Mouse (Mus musculus): ENCODE data around the gene Slc22a6. TPM values are rescaled to one million over a fixed set of nuclear protein-coding genes. Genes with fewer than 3 reads are reported as not detected.

The Slc22a6 gene
- total RNA-seq, 1 experiment: not detected

DNA sequence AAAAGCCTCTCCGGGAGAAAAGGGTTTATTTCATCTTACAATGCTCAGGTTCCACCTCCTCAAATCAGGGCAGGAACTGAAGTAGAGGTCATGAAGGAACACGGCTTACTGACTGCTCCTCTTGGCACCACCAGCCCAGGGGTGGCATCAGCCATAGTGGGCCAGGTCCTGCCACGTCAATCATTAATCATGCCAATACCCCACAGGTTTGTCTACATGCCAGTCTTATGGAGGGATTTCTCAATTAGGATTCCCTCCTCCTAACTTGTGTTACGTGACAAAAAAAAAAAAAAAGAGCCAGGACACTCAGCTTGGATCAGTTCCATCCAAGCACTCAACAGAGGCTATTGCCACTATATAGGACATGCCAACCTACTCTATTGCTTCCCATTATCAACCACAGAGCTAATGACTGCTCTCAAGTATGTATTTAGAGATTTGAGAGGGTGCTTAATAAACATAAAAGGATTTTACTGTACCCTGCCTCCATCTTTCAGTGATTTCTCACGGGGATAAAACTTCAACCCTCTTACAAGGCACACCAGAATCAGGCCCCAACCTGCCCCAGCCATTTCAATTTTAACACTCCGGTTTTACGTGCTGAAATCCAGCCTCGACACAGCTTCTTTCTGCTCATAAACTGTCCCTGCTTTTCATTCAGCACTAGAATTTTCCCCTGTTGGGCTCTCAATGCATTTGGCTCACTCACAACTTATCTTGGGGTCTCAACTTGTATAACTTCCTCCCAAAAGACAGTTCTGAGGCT, 6.3 kb upstream of the Slc22a6 start:
- H3K4me1 ChIP-seq (ENCODE audit: control insufficient read depth in 2 of 2, insufficient read depth in 2 of 2, low read length in 2 of 2, poor library complexity in 1 of 2): no peaks in the 10 kb centered on the region
- no peak overlapping the region for H3K9ac ChIP-seq (ENCODE audit: insufficient read depth, low read depth, low read length, poor library complexity, severe bottlenecking)
- no peak overlapping the region for H3K4me3 ChIP-seq (ENCODE audit: insufficient read depth in 1 of 2, low read depth in 1 of 2, low read length in 2 of 2, poor library complexity in 1 of 2, severe bottlenecking in 1 of 2)
- no peak for DNase-seq (ENCODE audit: low read depth, low spot score)
- no peaks in the 10 kb centered on the region for H3K9me3 ChIP-seq (ENCODE audit: control insufficient read depth, insufficient read depth, low read depth, low read length)
- in situ Hi-C loops (cut with MboI; ENCODE audit: low sequenced_read_pairs in 2 of 2, unreplicated experiment in 2 of 2): no loop called here
- H3K27ac ChIP-seq (ENCODE audit: insufficient read depth, low read depth, low read length, poor library complexity, severe bottlenecking): no peak overlapping the region
- no peak for TF ChIP-seq ZC3H11A (IDR thresholded peaks at IDR 0.05; ENCODE audit: borderline replicate concordance, low read depth, low read length)
- no peak for TF ChIP-seq MAFK (IDR thresholded peaks at IDR 0.05; ENCODE audit: insufficient read depth, low read depth, low read length)
- TF ChIP-seq CHD2 (IDR thresholded peaks at IDR 0.05; ENCODE audit: low read depth, low read length): no peak
- TF ChIP-seq HCFC1 (IDR thresholded peaks at IDR 0.05; ENCODE audit: borderline replicate concordance, insufficient read depth, low read length): no peak
- TF ChIP-seq ZNF384 (IDR thresholded peaks at IDR 0.05; ENCODE audit: low read depth, low read length): no peak
- no peaks in the 10 kb centered on the region for H3K36me3 ChIP-seq (ENCODE audit: control insufficient read depth, insufficient read depth, low read length, poor library complexity, severe bottlenecking)

DNA sequence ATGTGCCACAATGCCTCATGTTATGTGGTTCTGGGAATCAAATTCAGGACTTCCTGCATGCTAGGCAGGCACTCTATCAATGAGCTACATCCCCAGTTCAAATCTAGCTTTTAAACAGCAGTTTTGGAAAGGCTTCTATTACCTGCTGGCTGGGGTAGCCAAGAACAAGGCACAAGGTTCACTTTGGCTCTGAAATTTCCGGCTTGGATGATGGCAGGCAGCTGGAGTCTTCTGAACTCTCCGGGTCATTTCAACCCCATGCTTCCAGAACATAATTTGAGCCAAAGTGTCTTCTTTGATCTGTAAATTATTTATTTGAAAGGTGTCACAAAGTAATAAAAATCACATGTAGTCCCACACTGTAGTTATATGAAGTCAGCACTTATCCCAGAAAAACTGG, 4.7 kb upstream of the Slc22a6 start:
- in situ Hi-C loops (cut with MboI; ENCODE audit: low sequenced_read_pairs in 2 of 2, unreplicated experiment in 2 of 2): no loop called here
- no peaks in the 10 kb centered on the region for H3K9me3 ChIP-seq (ENCODE audit: control insufficient read depth, insufficient read depth, low read depth, low read length)
- H3K27ac ChIP-seq (ENCODE audit: insufficient read depth, low read depth, low read length, poor library complexity, severe bottlenecking): no peak overlapping the region
- TF ChIP-seq MAFK (IDR thresholded peaks at IDR 0.05; ENCODE audit: insufficient read depth, low read depth, low read length) (no peak), ZC3H11A (IDR thresholded peaks at IDR 0.05; ENCODE audit: borderline replicate concordance, low read depth, low read length) (no peak), CHD2 (IDR thresholded peaks at IDR 0.05; ENCODE audit: low read depth, low read length) (no peak), HCFC1 (IDR thresholded peaks at IDR 0.05; ENCODE audit: borderline replicate concordance, insufficient read depth, low read length) (no peak), ZNF384 (IDR thresholded peaks at IDR 0.05; ENCODE audit: low read depth, low read length) (no peak)
- H3K36me3 ChIP-seq (ENCODE audit: control insufficient read depth, insufficient read depth, low read length, poor library complexity, severe bottlenecking): no peaks in the 10 kb centered on the region
- no peak overlapping the region for H3K4me3 ChIP-seq (ENCODE audit: insufficient read depth in 1 of 2, low read depth in 1 of 2, low read length in 2 of 2, poor library complexity in 1 of 2, severe bottlenecking in 1 of 2)
- H3K9ac ChIP-seq (ENCODE audit: insufficient read depth, low read depth, low read length, poor library complexity, severe bottlenecking): no peak overlapping the region
- DNase-seq (ENCODE audit: low read depth, low spot score): no peak
- H3K4me1 ChIP-seq (ENCODE audit: control insufficient read depth in 2 of 2, insufficient read depth in 2 of 2, low read length in 2 of 2, poor library complexity in 1 of 2): no peaks in the 10 kb centered on the region

DNA sequence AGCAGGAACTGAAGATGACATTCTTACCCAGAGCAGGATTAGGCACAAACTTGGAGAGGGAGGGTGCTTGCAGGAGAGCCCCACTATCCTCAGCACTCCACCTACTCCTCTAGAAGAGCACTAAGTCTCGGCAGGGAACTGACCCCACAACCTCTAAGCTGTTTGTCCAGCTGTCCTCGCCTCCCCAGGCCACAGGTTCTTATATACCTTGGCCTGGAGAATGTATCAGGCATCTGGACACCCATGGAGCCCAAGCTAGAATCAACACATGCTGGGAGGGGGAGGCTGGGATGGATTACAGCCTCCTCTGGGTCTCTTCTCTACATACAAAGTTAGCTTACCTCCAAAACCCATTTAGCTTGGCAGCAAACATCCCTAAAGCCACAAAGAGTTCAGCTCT, 3.5 kb upstream of the Slc22a6 start:
- H3K9ac ChIP-seq (ENCODE audit: insufficient read depth, low read depth, low read length, poor library complexity, severe bottlenecking): no peak overlapping the region
- in situ Hi-C loops (cut with MboI; ENCODE audit: low sequenced_read_pairs in 2 of 2, unreplicated experiment in 2 of 2): no loop called here
- no peaks in the 10 kb centered on the region for H3K4me1 ChIP-seq (ENCODE audit: control insufficient read depth in 2 of 2, insufficient read depth in 2 of 2, low read length in 2 of 2, poor library complexity in 1 of 2)
- TF ChIP-seq HCFC1 (IDR thresholded peaks at IDR 0.05; ENCODE audit: borderline replicate concordance, insufficient read depth, low read length) (no peak), ZNF384 (IDR thresholded peaks at IDR 0.05; ENCODE audit: low read depth, low read length) (no peak), MAFK (IDR thresholded peaks at IDR 0.05; ENCODE audit: insufficient read depth, low read depth, low read length) (no peak), ZC3H11A (IDR thresholded peaks at IDR 0.05; ENCODE audit: borderline replicate concordance, low read depth, low read length) (no peak), CHD2 (IDR thresholded peaks at IDR 0.05; ENCODE audit: low read depth, low read length) (no peak)
- H3K4me3 ChIP-seq (ENCODE audit: insufficient read depth in 1 of 2, low read depth in 1 of 2, low read length in 2 of 2, poor library complexity in 1 of 2, severe bottlenecking in 1 of 2): no peak overlapping the region
- H3K9me3 ChIP-seq (ENCODE audit: control insufficient read depth, insufficient read depth, low read depth, low read length): no peaks in the 10 kb centered on the region
- no peak for DNase-seq (ENCODE audit: low read depth, low spot score)
- no peak overlapping the region for H3K27ac ChIP-seq (ENCODE audit: insufficient read depth, low read depth, low read length, poor library complexity, severe bottlenecking)
- H3K36me3 ChIP-seq (ENCODE audit: control insufficient read depth, insufficient read depth, low read length, poor library complexity, severe bottlenecking): no peaks in the 10 kb centered on the region

DNA sequence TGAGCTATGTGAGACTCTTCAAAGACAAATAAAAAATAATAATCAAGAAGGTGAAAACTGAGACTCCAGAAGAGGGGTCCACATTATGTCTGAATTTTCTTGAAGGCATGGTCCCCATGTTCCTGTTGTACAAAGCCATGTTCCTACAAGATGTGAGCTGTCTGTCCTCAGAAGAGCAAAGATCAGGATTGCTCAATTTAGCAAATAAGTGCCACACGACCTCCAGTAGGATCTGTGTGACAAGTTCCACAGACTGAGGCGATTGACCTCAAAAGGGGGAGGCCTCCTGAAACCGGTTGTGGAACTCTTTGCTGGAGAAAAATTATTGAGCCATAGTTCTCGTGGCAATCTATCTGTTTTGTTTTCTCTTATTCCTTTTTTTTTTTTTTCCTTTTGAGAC, 1.5 kb upstream of the Slc22a6 start:
- Histone ChIP-seq H3K9ac (ENCODE audit: insufficient read depth, low read depth, low read length, poor library complexity, severe bottlenecking) (no peak overlapping the region), H3K27ac (ENCODE audit: insufficient read depth, low read depth, low read length, poor library complexity, severe bottlenecking) (no peak overlapping the region), H3K9me3 (ENCODE audit: control insufficient read depth, insufficient read depth, low read depth, low read length) (no peaks in the 10 kb centered on the region), H3K4me1 (ENCODE audit: control insufficient read depth in 2 of 2, insufficient read depth in 2 of 2, low read length in 2 of 2, poor library complexity in 1 of 2) (no peaks in the 10 kb centered on the region), H3K36me3 (ENCODE audit: control insufficient read depth, insufficient read depth, low read length, poor library complexity, severe bottlenecking) (no peaks in the 10 kb centered on the region), H3K4me3 (ENCODE audit: insufficient read depth in 1 of 2, low read depth in 1 of 2, low read length in 2 of 2, poor library complexity in 1 of 2, severe bottlenecking in 1 of 2) (no peak overlapping the region)
- TF ChIP-seq ZC3H11A (IDR thresholded peaks at IDR 0.05; ENCODE audit: borderline replicate concordance, low read depth, low read length) (no peak), CHD2 (IDR thresholded peaks at IDR 0.05; ENCODE audit: low read depth, low read length) (no peak), ZNF384 (IDR thresholded peaks at IDR 0.05; ENCODE audit: low read depth, low read length) (no peak), MAFK (IDR thresholded peaks at IDR 0.05; ENCODE audit: insufficient read depth, low read depth, low read length) (no peak)
- in situ Hi-C loops (cut with MboI; ENCODE audit: low sequenced_read_pairs in 2 of 2, unreplicated experiment in 2 of 2): no loop called here
- DNase-seq (ENCODE audit: low read depth, low spot score): no peak
